Mouse (Mus musculus): Measurements from ENCODE around the gene Thrap3. TPM values are rescaled to one million over a fixed set of nuclear protein-coding genes. Genes with fewer than 3 reads are reported as not detected.

The Thrap3 gene
- polyA plus RNA-seq, 1 experiment, result 56.6 TPM

DNA sequence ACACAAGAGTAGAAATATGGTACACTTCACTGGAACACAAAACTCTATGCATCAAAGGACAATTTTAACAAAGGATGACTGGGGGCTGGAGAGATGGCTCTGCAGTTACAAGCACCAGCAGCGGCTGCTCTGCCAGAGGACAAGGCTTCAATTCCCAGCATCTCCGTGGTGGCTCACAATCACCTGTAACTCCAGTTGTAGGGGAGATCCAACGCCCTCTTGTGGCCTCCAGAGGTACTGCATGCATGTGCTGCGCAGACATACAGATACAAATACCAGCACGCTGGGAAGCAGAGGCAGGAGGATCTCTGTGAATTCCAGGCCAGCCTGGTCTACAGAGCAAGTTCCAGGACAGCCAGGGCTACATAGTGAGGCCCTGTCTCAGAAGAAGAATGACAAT is 45.9 kb downstream of the Thrap3 start:
- no peak overlapping the region for H3K4me2 ChIP-seq (ENCODE audit: low read depth)
- no peaks in the 10 kb centered on the region for H3K79me2 ChIP-seq (ENCODE audit: control insufficient read depth, insufficient read depth)
- no peak for TF ChIP-seq MAX (IDR thresholded peaks at IDR 0.05; ENCODE audit: low read depth)
- no peak for TF ChIP-seq TCF3 (IDR thresholded peaks at IDR 0.05; ENCODE audit: insufficient read length, low read depth)
- no peak for TF ChIP-seq POLR2AphosphoS2 (IDR thresholded peaks at IDR 0.05; ENCODE audit: insufficient read length, low read depth)
- no peak overlapping the region for H3K4me3 ChIP-seq
- no peaks in the 10 kb centered on the region for H3K27me3 ChIP-seq (ENCODE audit: control insufficient read depth, insufficient read depth, insufficient read length)
- H3ac ChIP-seq (ENCODE audit: control insufficient read depth, insufficient read length), result no peak overlapping the region
- peaks cover 4% of the 10 kb centered on the region for H3K36me3 ChIP-seq (ENCODE audit: control insufficient read depth, insufficient read depth)

DNA sequence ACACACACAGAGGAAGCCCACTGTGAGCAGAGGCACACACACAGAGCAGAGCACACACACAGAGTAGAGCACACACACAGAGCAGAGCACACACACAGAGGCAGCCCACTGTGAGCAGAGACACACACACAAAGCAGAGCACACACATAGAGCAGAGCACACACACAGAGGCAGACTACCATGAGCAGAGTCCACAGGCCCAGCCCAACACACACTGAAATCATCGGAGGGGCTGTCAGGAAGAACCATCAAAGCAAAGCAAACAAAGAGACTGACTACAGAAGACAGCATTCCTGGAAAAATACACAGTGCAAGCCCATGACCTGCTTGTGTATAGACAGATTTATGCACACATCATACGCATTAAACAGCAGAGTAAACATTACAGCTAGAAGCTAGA is 46.7 kb downstream of the Thrap3 start:
- no peak overlapping the region for H3K4me3 ChIP-seq
- peaks cover 4% of the 10 kb centered on the region for H3K36me3 ChIP-seq (ENCODE audit: control insufficient read depth, insufficient read depth)
- no peaks in the 10 kb centered on the region for H3K79me2 ChIP-seq (ENCODE audit: control insufficient read depth, insufficient read depth)
- H3K4me2 ChIP-seq (ENCODE audit: low read depth), result no peak overlapping the region
- no peak for TF ChIP-seq MYOG (IDR thresholded peaks at IDR 0.05; ENCODE audit: control insufficient read depth in 1 of 3, insufficient read depth in 1 of 3, insufficient read length in 2 of 3, low read depth in 2 of 3)
- TF ChIP-seq E2F4 (IDR thresholded peaks at IDR 0.05; ENCODE audit: insufficient read depth), result no peak
- TF ChIP-seq REST (IDR thresholded peaks at IDR 0.05; ENCODE audit: insufficient read depth, insufficient read length), result no peak
- TF ChIP-seq SRF (IDR thresholded peaks at IDR 0.05; ENCODE audit: control insufficient read depth, insufficient read length, low read depth), result no peak
- TF ChIP-seq CEBPB (IDR thresholded peaks at IDR 0.05; ENCODE audit: insufficient read depth, poor library complexity, severe bottlenecking), result no peak
- no peak for TF ChIP-seq POLR2A (IDR thresholded peaks at IDR 0.05; ENCODE audit: insufficient read length, low read depth)
- H3K27me3 ChIP-seq (ENCODE audit: control insufficient read depth, insufficient read depth, insufficient read length), result no peaks in the 10 kb centered on the region
- H3ac ChIP-seq (ENCODE audit: control insufficient read depth, insufficient read length), result no peak overlapping the region

DNA sequence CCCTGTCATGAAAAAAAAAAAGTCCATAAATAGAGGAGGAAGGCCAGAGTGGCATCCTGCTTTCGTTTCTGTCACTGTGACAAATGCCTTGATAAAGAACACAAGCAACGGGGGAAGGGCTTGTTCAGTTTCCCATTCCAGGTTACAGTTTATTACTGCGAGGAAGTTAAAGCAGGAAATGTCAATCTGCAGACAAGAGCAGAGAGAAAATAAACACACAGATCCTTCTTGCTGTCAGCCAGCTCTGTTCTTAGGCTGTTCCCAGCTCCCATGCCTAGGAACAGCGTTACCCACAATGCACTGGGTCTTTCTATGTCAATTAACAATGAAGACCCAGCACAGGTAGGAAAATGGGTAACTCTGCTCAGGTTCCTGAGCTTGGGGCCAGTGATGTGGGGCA is 47.4 kb downstream of the Thrap3 start:
- TF ChIP-seq REST (IDR thresholded peaks at IDR 0.05; ENCODE audit: insufficient read depth, insufficient read length) (no peak), TCF12 (IDR thresholded peaks at IDR 0.05; ENCODE audit: insufficient read depth, poor library complexity, severe bottlenecking) (no peak), MYOG (IDR thresholded peaks at IDR 0.05; ENCODE audit: control insufficient read depth in 1 of 3, insufficient read depth in 1 of 3, insufficient read length in 2 of 3, low read depth in 2 of 3) (no peak), SRF (IDR thresholded peaks at IDR 0.05; ENCODE audit: control insufficient read depth, insufficient read length, low read depth) (no peak), USF1 (IDR thresholded peaks at IDR 0.05; ENCODE audit: low read depth) (no peak), MYOD1 (IDR thresholded peaks at IDR 0.05; ENCODE audit: control insufficient read depth in 1 of 3, insufficient read length in 2 of 3, low read depth in 2 of 3) (no peak), POLR2AphosphoS2 (IDR thresholded peaks at IDR 0.05; ENCODE audit: insufficient read length, low read depth) (no peak)
- Histone ChIP-seq H3K4me2 (ENCODE audit: low read depth) (no peak overlapping the region), H3K4me3 (no peak overlapping the region), H3ac (ENCODE audit: control insufficient read depth, insufficient read length) (no peak overlapping the region), H3K27me3 (ENCODE audit: control insufficient read depth, insufficient read depth, insufficient read length) (no peaks in the 10 kb centered on the region), H3K79me2 (ENCODE audit: control insufficient read depth, insufficient read depth) (no peaks in the 10 kb centered on the region), H3K36me3 (ENCODE audit: control insufficient read depth, insufficient read depth) (no peaks in the 10 kb centered on the region)

GRCm38 (mm10) chr4:126152864-126153263 is 49.7 kb downstream of the Thrap3 start:
- no peak overlapping the region for H3K4me3 ChIP-seq
- no peak overlapping the region for H3ac ChIP-seq (ENCODE audit: control insufficient read depth, insufficient read length)
- no peaks in the 10 kb centered on the region for H3K27me3 ChIP-seq (ENCODE audit: control insufficient read depth, insufficient read depth, insufficient read length)
- TF ChIP-seq TCF12 (IDR thresholded peaks at IDR 0.05; ENCODE audit: insufficient read depth, poor library complexity, severe bottlenecking) (no peak), E2F4 (IDR thresholded peaks at IDR 0.05; ENCODE audit: insufficient read depth) (no peak), POLR2AphosphoS2 (IDR thresholded peaks at IDR 0.05; ENCODE audit: insufficient read length, low read depth) (no peak), TCF3 (IDR thresholded peaks at IDR 0.05; ENCODE audit: insufficient read length, low read depth) (no peak), MYOG (IDR thresholded peaks at IDR 0.05; ENCODE audit: control insufficient read depth in 1 of 3, insufficient read depth in 1 of 3, insufficient read length in 2 of 3, low read depth in 2 of 3) (no peak), USF1 (IDR thresholded peaks at IDR 0.05; ENCODE audit: low read depth) (no peak), POLR2A (IDR thresholded peaks at IDR 0.05; ENCODE audit: insufficient read length, low read depth) (no peak), MAX (IDR thresholded peaks at IDR 0.05; ENCODE audit: low read depth) (no peak), SRF (IDR thresholded peaks at IDR 0.05; ENCODE audit: control insufficient read depth, insufficient read length, low read depth) (no peak), MYOD1 (IDR thresholded peaks at IDR 0.05; ENCODE audit: control insufficient read depth in 1 of 3, insufficient read length in 2 of 3, low read depth in 2 of 3) (no peak), REST (IDR thresholded peaks at IDR 0.05; ENCODE audit: insufficient read depth, insufficient read length) (no peak), CEBPB (IDR thresholded peaks at IDR 0.05; ENCODE audit: insufficient read depth, poor library complexity, severe bottlenecking) (no peak)
- no peaks in the 10 kb centered on the region for H3K36me3 ChIP-seq (ENCODE audit: control insufficient read depth, insufficient read depth)
- H3K79me2 ChIP-seq (ENCODE audit: control insufficient read depth, insufficient read depth), result peaks cover 4% of the 10 kb centered on the region
- H3K4me2 ChIP-seq (ENCODE audit: low read depth), result no peak overlapping the region

- H3K27me3 ChIP-seq (ENCODE audit: control insufficient read depth, insufficient read depth, insufficient read length), result no peaks in the 10 kb centered on the region
Measured at GRCm38 (mm10) chr4:126151701-126152440, 50.7 kb downstream of the Thrap3 start.

More at GRCm38 (mm10) chr4:126151701-126152440, 50.7 kb downstream of the Thrap3 start:
- Histone ChIP-seq H3K36me3 (ENCODE audit: control insufficient read depth, insufficient read depth) (no peaks in the 10 kb centered on the region), H3K79me2 (ENCODE audit: control insufficient read depth, insufficient read depth) (peaks cover 4% of the 10 kb centered on the region), H3K4me2 (ENCODE audit: low read depth) (no peak overlapping the region), H3K4me3 (no peak overlapping the region), H3ac (ENCODE audit: control insufficient read depth, insufficient read length) (no peak overlapping the region)
- TF ChIP-seq CEBPB (IDR thresholded peaks at IDR 0.05; ENCODE audit: insufficient read depth, poor library complexity, severe bottlenecking) (no peak), POLR2AphosphoS2 (IDR thresholded peaks at IDR 0.05; ENCODE audit: insufficient read length, low read depth) (no peak), SRF (IDR thresholded peaks at IDR 0.05; ENCODE audit: control insufficient read depth, insufficient read length, low read depth) (no peak), USF1 (IDR thresholded peaks at IDR 0.05; ENCODE audit: low read depth) (no peak)
